Mouse (Mus musculus) heart, postnatal 0 days (tissue): ENCODE data around the gene Negr1.

ENCODE experiments used
- CTCF ChIP-seq: IDR thresholded peaks from 2 replicates; pipeline ENCODE4 v1.5.1; 2016; ENCODE audit warnings: antibody characterized with exemption, control low read depth, low read depth
- EP300 ChIP-seq: IDR thresholded peaks from 2 replicates; pipeline ENCODE4 v1.6.1; 2016; ENCODE audit warnings: antibody characterized with exemption, low read depth

GRCm38 (mm10) chr3:156562796-156563195 is 1.2 kb downstream of the Negr1 start:
- no peak for TF ChIP-seq CTCF
- TF ChIP-seq EP300: no peak
